ENCODE assay signal across 8 mouse cellular contexts in the genomic region with DNA sequence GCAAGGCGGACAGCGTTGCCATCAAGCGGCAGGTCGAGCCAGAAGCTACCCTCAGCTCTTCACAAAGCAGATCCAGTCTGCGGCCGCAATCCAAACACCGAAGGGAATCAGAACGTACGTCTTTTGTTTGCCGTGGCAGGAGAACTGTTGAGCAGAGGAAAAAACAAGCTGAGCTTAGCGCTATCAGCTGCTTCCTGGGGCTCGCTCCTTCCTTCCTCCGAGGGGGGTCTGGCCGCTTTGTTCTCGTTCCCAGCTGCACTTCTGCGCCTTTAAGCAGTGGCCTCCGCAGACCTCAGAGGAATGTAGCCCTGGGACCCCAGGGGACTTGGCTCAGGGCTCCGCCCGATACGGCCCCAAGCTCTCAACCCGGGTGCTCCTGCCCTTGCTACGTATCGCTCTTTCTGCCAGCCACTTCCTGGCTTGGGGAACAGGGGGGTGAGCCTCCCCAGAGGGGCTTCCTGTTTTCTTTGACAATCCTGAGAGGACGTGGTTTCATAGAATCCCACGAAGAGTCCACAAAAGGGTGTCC. TPM values are rescaled to one million over a fixed set of nuclear protein-coding genes. Genes with fewer than 3 reads are reported as not detected.
DNase-seq lines count a peak whose midpoint lies in the region; ATAC-seq and TF ChIP-seq lines count a peak whose summit lies in the region.

No protein-coding gene starts in this region.

- H3K27ac ChIP-seq in forebrain, embryonic 11.5 days (ENCODE audit: low read depth, low read length) = no peak overlapping the region

- no peaks in the 10 kb centered on the region for H3K9me3 ChIP-seq in E14TG2a.4 (ENCODE audit: low read length)
- no peaks in the 10 kb centered on the region for H3K9me3 ChIP-seq in forebrain, embryonic 11.5 days (ENCODE audit: control insufficient read depth, low read length)

- intact Hi-C loops in heart, postnatal 14 days (cut with DNase I) = loop anchor here (5.0 kb wide), 1 partner anchor 86 kb away; no protein-coding TSS in a partner anchor

- under 1% methylated on average over 25 of the region's 25 CpGs for WGBS in forebrain, embryonic 11.5 days

- peak overlapping the region; percentile 70 for H3K4me3 ChIP-seq in E14TG2a.4 (replicated peaks; ENCODE audit: low read length)
- H3K4me3 ChIP-seq in forebrain, embryonic 11.5 days (ENCODE audit: low read depth, low read length) = peak overlapping the region; percentile 38

- peak overlapping the region; percentile 74 for H3K4me2 ChIP-seq in forebrain, embryonic 11.5 days (ENCODE audit: low read depth, low read length, severe bottlenecking)

- DNase-seq in brain, adult 2 months (ENCODE audit: low read depth, low spot score) = peak; percentile 70
- DNase-seq in forebrain, embryonic 11.5 days (ENCODE audit: low spot score) = peak; percentile 69
- peak; percentile 70 to 75 for DNase-seq in heart, postnatal 14 days
- DNase-seq in kidney, postnatal 36 days = peak; percentile 50 to 69
- DNase-seq in lung, postnatal 10 days = peak; percentile 83
- peak; percentile 44 for DNase-seq in ovary, postnatal 10 days (ENCODE audit: low spot score)
- peak; percentile 82 for DNase-seq in thymus, postnatal 25 days

- peaks cover 67% of the 10 kb centered on the region for H3K27me3 ChIP-seq in E14TG2a.4 (ENCODE audit: insufficient read depth, low read length)
- peaks cover 2% of the 10 kb centered on the region; the same call in 1 of the 2 replicates for H3K27me3 ChIP-seq in forebrain, embryonic 11.5 days (ENCODE audit: control insufficient read depth, insufficient read depth, low read length)

- peaks cover 52% of the 10 kb centered on the region for H3K4me1 ChIP-seq in E14TG2a.4 (replicated peaks; ENCODE audit: low read depth, low read length)
- H3K4me1 ChIP-seq in forebrain, embryonic 11.5 days (replicated peaks; ENCODE audit: control insufficient read depth, insufficient read depth, low read length) = peaks cover 14% of the 10 kb centered on the region; the same call in 1 of the 2 replicates

- no peaks in the 10 kb centered on the region for H3K36me3 ChIP-seq in E14TG2a.4 (ENCODE audit: insufficient read depth, low read length)
- H3K36me3 ChIP-seq in forebrain, embryonic 11.5 days (ENCODE audit: control insufficient read depth, insufficient read depth, low read length) = no peaks in the 10 kb centered on the region

- no peak for TF ChIP-seq CTCF in E14TG2a.4 (conservative IDR thresholded peaks at IDR 0.05; ENCODE audit: low read length)

- peak; percentile 45 for ATAC-seq in forebrain, embryonic 11.5 days (replicated peaks; ENCODE audit: low FRiP score)

- peak overlapping the region; percentile 73 for H3K9ac ChIP-seq in forebrain, embryonic 11.5 days (ENCODE audit: low read length)

RNA-seq across cellular contexts. Expression of gene Rnf7, which starts 40.6 kb away (rescaled TPM):
- polyA plus RNA-seq in forebrain, embryonic 11.5 days (2014; fragmentation: Nextera tagmentation; extraction: Ambion mirVana) = 247 and 262 TPM in 2 replicates
- total RNA-seq in heart, postnatal 14 days (2021) = 10 to 100 TPM; 65.8 to 73.1 TPM
